Mouse (Mus musculus) stomach, embryonic 14.5 days (tissue): Measurements from ENCODE around the gene Cox10. TPM values are rescaled to one million over a fixed set of nuclear protein-coding genes. Genes with fewer than 3 reads are reported as not detected.
A peak's percentile ranks its signal among the peaks of the same experiment; 100 is the strongest.

ENCODE experiments used
- ATAC-seq: fragments of 200-750 bp; cut with Nextera tagmentation; 2 replicates; pipeline ENCODE4 v1.8.0; 2017; ENCODE audit warnings: low read depth, moderate TSS enrichment; ENCODE audit not compliant: insufficient number of reproducible peaks, insufficient read depth, low FRiP score
- H3K27ac ChIP-seq: fragments of 300-500 bp; sonication (generic); 2 replicates; pipeline ENCODE4 v1.5.1; 2014; ENCODE audit warnings: mild to moderate bottlenecking, low read length, moderate library complexity, mixed read lengths
- H3K27me3 ChIP-seq: fragments of 300-500 bp; sonication (generic); 2 replicates; pipeline ENCODE4 v1.6.1; 2014; ENCODE audit warnings: low read length, control low read depth, mixed read lengths; ENCODE audit not compliant: control insufficient read depth, insufficient read depth
- H3K36me3 ChIP-seq: fragments of 300-500 bp; sonication (generic); 2 replicates; pipeline ENCODE4 v1.6.1; 2014; ENCODE audit warnings: mild to moderate bottlenecking, control low read depth, low read length, moderate library complexity, mixed read lengths; ENCODE audit not compliant: control insufficient read depth, insufficient read depth
- H3K4me1 ChIP-seq: fragments of 300-500 bp; sonication (generic); 2 replicates; pipeline ENCODE4 v1.6.1; 2014; ENCODE audit warnings: low read length, control low read depth, mixed read lengths; ENCODE audit not compliant: control insufficient read depth, insufficient read depth
- H3K4me2 ChIP-seq: fragments of 300-500 bp; sonication (generic); replicated peaks from 2 replicates; pipeline ENCODE4 v1.6.1; 2014; ENCODE audit warnings: low read depth, low read length, control low read depth
- H3K4me3 ChIP-seq: fragments of 300-500 bp; sonication (generic); 2 replicates; pipeline ENCODE4 v1.5.1; 2014; ENCODE audit warnings: low read depth, low read length, control low read depth
- H3K9ac ChIP-seq: fragments of 300-500 bp; sonication (generic); replicated peaks from 2 replicates; pipeline ENCODE4 v1.6.1; 2014; ENCODE audit warnings: low read depth, mild to moderate bottlenecking, control low read depth, low read length, moderate library complexity, mixed read lengths
- H3K9me3 ChIP-seq: fragments of 300-500 bp; sonication (generic); 2 replicates; pipeline ENCODE4 v1.6.1; 2016; ENCODE audit warnings: low read depth, low read length, control low read depth; ENCODE audit not compliant: control insufficient read depth
- WGBS: fragments of 180-500 bp; shearing (Covaris S2); extraction: QIAGEN DNeasy Blood & Tissue Kit; methylation state at CpG from one replicate; pipeline ENCODE4 v1.1.7; 2014; 5-methylcytosine and 5-hydroxymethylcytosine counted together
- polyA plus RNA-seq: library from polyadenylated mRNA; unstranded; fragments of >200 nt; fragmentation: Nextera tagmentation; extraction: Ambion mirVana; gene quantifications from 2 replicates; pipeline ENCODE4 v1.2.1, GENCODE M21; 2014

Cox10 gene
- polyA plus RNA-seq, 1 experiment from 2014 or later = 25.1 TPM

GRCm38 (mm10) chr11:64091150-64091549 is 11.9 kb upstream of the Cox10 start:
- Histone ChIP-seq H3K4me3 (no peak overlapping the region), H3K9me3 (no peaks in the 10 kb centered on the region), H3K9ac (no peak overlapping the region), H3K36me3 (no peaks in the 10 kb centered on the region), H3K27me3 (no peaks in the 10 kb centered on the region), H3K4me2 (no peak overlapping the region), H3K27ac (no peak overlapping the region), H3K4me1 (no peaks in the 10 kb centered on the region)
- no peak for ATAC-seq
- 58% methylated on average over 7 of the region's 7 CpGs for WGBS

GRCm38 (mm10) chr11:64089682-64090081 is 10.4 kb upstream of the Cox10 start:
- WGBS = 47% methylated on average over 2 of the region's 2 CpGs
- no peak for ATAC-seq
- Histone ChIP-seq H3K27ac (no peak overlapping the region), H3K4me2 (no peak overlapping the region), H3K27me3 (no peaks in the 10 kb centered on the region), H3K9me3 (no peaks in the 10 kb centered on the region), H3K4me1 (no peaks in the 10 kb centered on the region), H3K36me3 (no peaks in the 10 kb centered on the region), H3K4me3 (no peak overlapping the region), H3K9ac (no peak overlapping the region)

DNA sequence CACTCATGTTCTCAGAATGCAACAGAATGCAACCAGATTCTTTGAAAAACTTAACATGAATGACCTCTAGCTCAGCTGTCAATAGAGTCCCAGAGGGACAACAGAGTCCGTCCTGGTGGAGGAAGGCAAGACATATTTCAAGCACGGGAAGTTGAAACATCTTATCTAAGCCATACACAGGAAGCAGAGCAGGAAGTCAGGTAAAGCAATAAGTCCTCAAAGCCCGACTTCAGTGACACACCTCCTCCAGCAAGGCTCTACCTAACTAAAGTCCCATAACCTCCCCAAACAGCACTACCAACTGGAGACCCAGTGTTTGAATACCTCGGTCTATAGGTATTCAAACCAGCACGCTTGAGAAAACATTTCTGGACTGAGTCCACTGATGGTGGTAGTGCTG is 6.6 kb upstream of the Cox10 start:
- Histone ChIP-seq H3K9ac (no peak overlapping the region), H3K4me1 (no peaks in the 10 kb centered on the region), H3K36me3 (no peaks in the 10 kb centered on the region), H3K4me2 (no peak overlapping the region), H3K4me3 (no peak overlapping the region), H3K27me3 (no peaks in the 10 kb centered on the region), H3K27ac (no peak overlapping the region), H3K9me3 (no peaks in the 10 kb centered on the region)
- no peak for ATAC-seq
- WGBS = 79% methylated on average over 5 of the region's 5 CpGs

- ATAC-seq = peak; percentile 46; the same call in 1 of the 2 replicates
- no peaks in the 10 kb centered on the region for H3K9me3 ChIP-seq
- H3K4me2 ChIP-seq = peak overlapping the region; percentile 67
- WGBS = 0% methylated on average over 8 of the region's 8 CpGs
- H3K4me3 ChIP-seq = peak overlapping the region; percentile 85
- H3K27me3 ChIP-seq = no peaks in the 10 kb centered on the region
- no peaks in the 10 kb centered on the region for H3K36me3 ChIP-seq
- peak overlapping the region; percentile 92 for H3K27ac ChIP-seq
- 0 out of 2 replicates have a peak, but pooled peaks cover 10% of the 10 kb centered on the region for H3K4me1 ChIP-seq
- peak overlapping the region; percentile 80 for H3K9ac ChIP-seq
Measured at GRCm38 (mm10) chr11:64079727-64080081, 436 bp upstream of the Cox10 start.

DNA sequence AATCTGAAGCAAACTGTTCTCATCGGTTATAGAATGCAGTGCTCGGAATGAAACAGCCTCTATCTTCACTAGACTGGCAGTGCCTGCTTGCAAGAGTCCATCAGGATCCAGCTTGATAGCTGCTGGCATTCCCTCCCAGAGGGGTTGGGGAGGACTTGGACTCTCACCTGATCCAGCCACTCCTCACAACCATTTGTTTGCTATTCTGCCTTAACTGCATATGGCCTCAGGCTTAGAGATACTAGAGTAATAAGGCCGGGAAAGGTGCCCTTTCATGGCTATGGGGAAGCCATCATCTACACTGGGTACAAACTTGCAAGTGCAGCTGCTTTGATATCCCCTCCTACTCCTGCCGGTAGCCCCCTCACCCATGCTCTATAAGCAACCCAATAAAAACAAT is 3.1 kb downstream of the Cox10 start:
- no peak for ATAC-seq
- Histone ChIP-seq H3K4me2 (no peak overlapping the region), H3K36me3 (no peaks in the 10 kb centered on the region), H3K9me3 (no peaks in the 10 kb centered on the region), H3K4me1 (0 out of 2 replicates have a peak, but pooled peaks cover 10% of the 10 kb centered on the region), H3K9ac (no peak overlapping the region), H3K4me3 (no peak overlapping the region), H3K27ac (no peak overlapping the region), H3K27me3 (no peaks in the 10 kb centered on the region)
- 95% methylated on average over 4 of the region's 4 CpGs for WGBS

GRCm38 (mm10) chr11:64073379-64073778 is 5.9 kb downstream of the Cox10 start:
- no peaks in the 10 kb centered on the region for H3K36me3 ChIP-seq
- H3K4me2 ChIP-seq = no peak overlapping the region
- H3K9me3 ChIP-seq = no peaks in the 10 kb centered on the region
- H3K4me3 ChIP-seq = no peak overlapping the region
- H3K27me3 ChIP-seq = no peaks in the 10 kb centered on the region
- 72% methylated on average over 4 of the region's 4 CpGs for WGBS
- ATAC-seq = no peak
- H3K27ac ChIP-seq = no peak overlapping the region
- H3K4me1 ChIP-seq = 0 out of 2 replicates have a peak, but pooled peaks cover 4% of the 10 kb centered on the region
- no peak overlapping the region for H3K9ac ChIP-seq

- no peaks in the 10 kb centered on the region for H3K9me3 ChIP-seq
- no peak overlapping the region for H3K9ac ChIP-seq
- H3K27me3 ChIP-seq = no peaks in the 10 kb centered on the region
- no peak overlapping the region for H3K4me2 ChIP-seq
- no peak overlapping the region for H3K4me3 ChIP-seq
- 92% methylated on average over 12 of the region's 12 CpGs for WGBS
- no peak overlapping the region for H3K27ac ChIP-seq
- ATAC-seq = no peak
- no peaks in the 10 kb centered on the region for H3K4me1 ChIP-seq
- H3K36me3 ChIP-seq = no peaks in the 10 kb centered on the region
Measured at GRCm38 (mm10) chr11:64071536-64071935, 7.7 kb downstream of the Cox10 start.

DNA sequence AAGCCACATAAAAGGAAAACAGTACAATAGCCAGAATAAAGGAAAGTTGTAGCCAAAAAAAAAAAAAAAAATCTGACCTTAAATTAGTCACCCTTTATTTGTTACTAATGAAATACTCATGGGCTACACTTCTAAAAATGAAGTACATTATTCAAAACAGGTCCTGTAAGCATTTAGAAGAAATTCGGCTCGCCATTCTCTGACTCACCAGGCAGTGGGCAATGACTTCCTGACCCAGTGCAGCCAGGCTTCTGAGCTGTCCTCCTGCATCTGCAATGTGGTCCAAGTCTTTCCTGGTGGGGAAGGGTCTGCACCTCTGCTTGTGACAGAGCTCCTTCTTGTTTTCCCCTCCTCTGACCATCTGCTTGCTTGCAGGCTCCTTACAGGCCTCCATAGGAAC is 13.3 kb downstream of the Cox10 start:
- H3K27me3 ChIP-seq = no peaks in the 10 kb centered on the region
- no peak overlapping the region for H3K9ac ChIP-seq
- H3K9me3 ChIP-seq = no peaks in the 10 kb centered on the region
- no peaks in the 10 kb centered on the region for H3K36me3 ChIP-seq
- H3K4me3 ChIP-seq = no peak overlapping the region
- H3K27ac ChIP-seq = no peak overlapping the region
- no peaks in the 10 kb centered on the region for H3K4me1 ChIP-seq
- whole genome bisulfite sequencing = 89% methylated on average over 2 of the region's 2 CpGs
- H3K4me2 ChIP-seq = no peak overlapping the region
- no peak for ATAC-seq

DNA sequence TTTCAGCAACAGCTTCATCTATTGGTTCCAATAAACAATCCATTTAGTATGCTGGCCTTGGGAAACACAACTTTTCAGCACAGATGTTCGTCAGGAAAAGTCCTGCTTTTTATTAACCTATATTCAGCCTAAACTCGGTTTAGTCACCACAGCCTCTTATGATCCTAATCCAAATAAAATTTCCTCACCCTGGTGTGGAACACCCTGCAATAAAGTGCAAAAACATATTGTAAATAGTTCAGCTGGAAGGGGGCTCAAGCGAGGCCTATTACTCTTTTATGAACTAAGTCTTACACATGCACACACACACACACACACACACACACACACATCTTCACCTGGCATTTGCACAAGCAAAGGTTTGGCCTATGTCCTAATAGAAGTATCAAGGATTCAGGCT is 16.1 kb downstream of the Cox10 start:
- no peak for ATAC-seq
- no peak overlapping the region for H3K9ac ChIP-seq
- H3K27ac ChIP-seq = no peak overlapping the region
- no peaks in the 10 kb centered on the region for H3K9me3 ChIP-seq
- 68% methylated on average over 3 of the region's 3 CpGs for WGBS
- no peaks in the 10 kb centered on the region for H3K27me3 ChIP-seq
- no peak overlapping the region for H3K4me3 ChIP-seq
- no peaks in the 10 kb centered on the region for H3K4me1 ChIP-seq
- H3K4me2 ChIP-seq = no peak overlapping the region
- H3K36me3 ChIP-seq = peaks cover 3% of the 10 kb centered on the region; the same call in 1 of the 2 replicates
